Mouse (Mus musculus): Measurements from ENCODE around the gene Gm15093. TPM values are rescaled to one million over a fixed set of nuclear protein-coding genes. Genes with fewer than 3 reads are reported as not detected.

Gm15093 gene
- polyA plus RNA-seq (2014; fragmentation: Illumina TruSeq; extraction: RNeasy Lipid Tissue Mini Kit (QIAGEN cat#74804); ENCODE audit: low read depth, low replicate concordance): 0.16 TPM

GRCm38 (mm10) chrX:149272077-149272476, at the start of gene Gm15093:
Gene Gm15093, plus strand, starts transcription at chrX:149272377.

Other genes with a start within 250 kb of the Gm15093 start
- not detected for gene Ott, start 198.1 kb upstream of the Gm15093 start, polyA plus RNA-seq (2014; fragmentation: Illumina TruSeq; extraction: RNeasy Lipid Tissue Mini Kit (QIAGEN cat#74804); ENCODE audit: low read depth, low replicate concordance)
- gene Gm15085, start 175.2 kb downstream of the Gm15093 start, polyA plus RNA-seq (2014; fragmentation: Illumina TruSeq; extraction: RNeasy Lipid Tissue Mini Kit (QIAGEN cat#74804); ENCODE audit: low read depth, low replicate concordance): not detected

All from adipose tissue, adult 10 weeks (tissue).